Mouse (Mus musculus): ENCODE measurements around the gene Rab8b. TPM values are rescaled to one million over a fixed set of nuclear protein-coding genes. Genes with fewer than 3 reads are reported as not detected.
A peak's percentile ranks its signal among the peaks of the same experiment; 100 is the strongest.

Rab8b gene
- polyA plus RNA-seq, 1 experiment from 2014 or later, result 29.2 TPM

DNA sequence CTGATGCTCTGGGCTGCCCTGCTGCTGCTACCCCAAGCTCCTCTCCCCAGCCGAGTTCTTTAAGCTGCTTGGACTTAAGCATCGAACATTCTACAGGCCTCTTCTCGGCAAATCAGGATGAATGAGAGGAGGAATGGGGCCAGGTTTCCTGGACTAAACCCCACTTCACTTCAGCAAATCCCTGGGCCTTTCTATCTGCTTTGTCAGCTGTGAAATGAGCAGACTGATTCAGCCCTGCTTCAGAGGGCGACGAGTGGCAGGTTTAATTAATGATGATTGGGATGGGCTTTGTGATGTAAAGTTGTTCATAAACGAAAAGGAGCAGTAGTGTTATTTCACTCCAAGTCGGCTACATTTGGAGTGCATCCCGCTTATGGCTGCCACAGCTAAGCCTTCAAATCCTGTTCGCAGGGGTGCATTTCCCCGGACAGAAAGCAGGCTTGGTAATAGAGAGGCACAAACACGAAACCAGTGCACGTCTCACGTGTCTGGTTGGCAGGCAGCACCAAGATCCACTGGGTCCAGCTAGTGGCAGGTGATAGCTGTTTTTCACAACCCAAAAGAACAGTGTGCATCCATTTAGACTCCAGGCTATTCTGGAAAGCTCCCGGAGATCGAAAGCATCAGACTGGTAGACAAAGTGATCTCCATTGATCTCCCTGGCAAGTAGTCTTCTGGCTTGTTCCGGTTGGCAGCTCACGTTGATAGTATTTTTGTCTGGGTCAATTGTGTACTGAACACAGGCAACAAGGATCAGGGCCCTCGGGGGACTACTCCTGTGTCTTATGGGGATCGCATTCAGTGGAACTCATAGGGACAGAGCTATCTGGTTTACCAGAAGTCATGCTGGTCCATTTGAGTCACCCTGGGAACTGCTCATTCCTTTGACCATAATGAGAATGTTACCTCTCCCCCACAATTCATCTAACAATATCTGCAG lies 14.7 kb upstream of the Rab8b start:
- Histone ChIP-seq H3K9ac (no peak overlapping the region), H3K27ac (replicated peaks) (no peak overlapping the region), H3K9me3 (replicated peaks) (no peaks in the 10 kb centered on the region), H3K4me2 (no peak overlapping the region), H3K4me3 (replicated peaks) (no peak overlapping the region), H3K27me3 (no peaks in the 10 kb centered on the region), H3K36me3 (replicated peaks) (no peaks in the 10 kb centered on the region), H3K4me1 (replicated peaks) (no peaks in the 10 kb centered on the region)
- ATAC-seq (ENCODE audit: insufficient read depth), result no peak
- 74% methylated on average over 19 of the region's 19 CpGs for WGBS (ENCODE audit: insufficient replicate concordance)

DNA sequence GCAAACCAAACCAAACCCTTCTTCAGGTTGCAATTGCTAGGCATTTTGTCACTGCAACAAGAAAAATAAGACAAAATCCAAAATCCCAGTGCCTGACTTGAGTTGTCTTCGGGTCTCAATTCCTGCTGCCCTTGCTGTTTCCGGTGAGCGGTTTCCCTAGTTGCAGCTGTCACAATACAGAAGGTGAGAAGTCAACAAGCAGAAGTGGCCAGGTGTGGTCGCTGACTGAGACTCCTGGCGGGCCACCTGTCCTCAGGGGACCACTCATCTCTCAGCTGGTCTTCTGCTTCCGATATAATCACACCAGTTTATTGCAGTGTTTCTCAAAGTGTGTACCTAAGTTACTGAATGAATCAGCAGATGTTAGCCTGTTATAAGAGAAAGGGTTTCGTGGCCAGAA lies 10.9 kb upstream of the Rab8b start:
- no peaks in the 10 kb centered on the region for H3K27me3 ChIP-seq
- no peak overlapping the region for H3K9ac ChIP-seq
- no peak overlapping the region for H3K4me2 ChIP-seq
- WGBS (ENCODE audit: insufficient replicate concordance), result 61% methylated on average over 7 of the region's 7 CpGs
- no peak overlapping the region for H3K27ac ChIP-seq (replicated peaks)
- ATAC-seq (ENCODE audit: insufficient read depth), result no peak
- H3K4me1 ChIP-seq (replicated peaks), result no peaks in the 10 kb centered on the region
- no peaks in the 10 kb centered on the region for H3K9me3 ChIP-seq (replicated peaks)
- H3K36me3 ChIP-seq (replicated peaks), result no peaks in the 10 kb centered on the region
- H3K4me3 ChIP-seq (replicated peaks), result no peak overlapping the region

GRCm38 (mm10) chr9:66927696-66928402 lies 8.4 kb upstream of the Rab8b start:
- H3K27ac ChIP-seq (replicated peaks), result no peak overlapping the region
- H3K27me3 ChIP-seq, result no peaks in the 10 kb centered on the region
- no peaks in the 10 kb centered on the region for H3K4me1 ChIP-seq (replicated peaks)
- H3K4me2 ChIP-seq, result no peak overlapping the region
- H3K4me3 ChIP-seq (replicated peaks), result no peak overlapping the region
- 78% methylated on average over 8 of the region's 8 CpGs for WGBS (ENCODE audit: insufficient replicate concordance)
- no peaks in the 10 kb centered on the region for H3K9me3 ChIP-seq (replicated peaks)
- no peak overlapping the region for H3K9ac ChIP-seq
- ATAC-seq (ENCODE audit: insufficient read depth), result no peak
- H3K36me3 ChIP-seq (replicated peaks), result no peaks in the 10 kb centered on the region

DNA sequence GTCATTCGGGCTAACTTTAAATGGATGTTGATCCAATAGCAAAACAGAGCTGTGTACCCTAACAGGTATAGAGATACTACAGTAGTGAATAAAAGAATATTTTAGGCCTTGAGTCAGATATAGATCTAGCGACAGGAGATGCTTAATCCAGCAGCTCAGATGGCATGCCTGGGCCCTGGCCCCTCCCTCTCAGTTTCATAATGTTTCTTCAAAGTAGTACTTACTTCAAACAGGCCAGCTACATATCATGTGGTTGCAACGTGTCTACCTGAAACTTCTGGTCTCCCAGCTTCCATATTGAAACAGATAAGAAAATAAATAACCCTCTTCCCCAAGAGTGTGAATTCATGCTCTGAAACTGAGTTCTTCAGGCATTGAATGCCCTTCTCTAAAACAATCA lies 6.4 kb upstream of the Rab8b start:
- Histone ChIP-seq H3K9me3 (replicated peaks) (no peaks in the 10 kb centered on the region), H3K27ac (replicated peaks) (no peak overlapping the region), H3K4me1 (replicated peaks) (peaks cover 8% of the 10 kb centered on the region), H3K4me2 (no peak overlapping the region), H3K9ac (no peak overlapping the region), H3K27me3 (no peaks in the 10 kb centered on the region), H3K4me3 (replicated peaks) (no peak overlapping the region), H3K36me3 (replicated peaks) (no peaks in the 10 kb centered on the region)
- no peak for ATAC-seq (ENCODE audit: insufficient read depth)
- WGBS (ENCODE audit: insufficient replicate concordance), result 54% methylated on average over 3 of the region's 3 CpGs

DNA sequence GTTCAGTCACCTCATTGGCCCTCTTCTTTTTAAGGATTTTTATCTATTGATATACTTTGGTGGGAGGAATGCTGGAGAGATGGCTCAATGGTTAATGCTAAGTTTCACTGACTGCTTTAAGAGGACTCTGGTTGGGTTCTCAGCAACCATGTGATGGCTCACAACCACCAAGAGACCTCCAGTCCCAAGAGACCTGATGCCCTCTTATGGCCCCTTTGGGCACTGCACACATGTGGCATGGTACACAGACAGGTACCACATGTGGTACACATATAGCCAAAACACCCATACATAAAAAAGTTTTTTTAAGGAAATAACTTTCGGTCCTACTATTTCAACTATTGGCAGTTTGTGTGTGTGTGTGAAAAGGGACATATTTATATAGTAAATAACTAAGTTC lies 2.6 kb upstream of the Rab8b start:
- 86% methylated on average over 1 of the region's 1 CpGs for WGBS (ENCODE audit: insufficient replicate concordance)
- Histone ChIP-seq H3K9me3 (replicated peaks) (no peaks in the 10 kb centered on the region), H3K36me3 (replicated peaks) (peaks cover 3% of the 10 kb centered on the region; the same call in 1 of the 2 replicates), H3K27ac (replicated peaks) (no peak overlapping the region), H3K4me3 (replicated peaks) (no peak overlapping the region), H3K4me2 (no peak overlapping the region), H3K27me3 (no peaks in the 10 kb centered on the region), H3K9ac (no peak overlapping the region), H3K4me1 (replicated peaks) (peaks cover 28% of the 10 kb centered on the region)
- no peak for ATAC-seq (ENCODE audit: insufficient read depth)

DNA sequence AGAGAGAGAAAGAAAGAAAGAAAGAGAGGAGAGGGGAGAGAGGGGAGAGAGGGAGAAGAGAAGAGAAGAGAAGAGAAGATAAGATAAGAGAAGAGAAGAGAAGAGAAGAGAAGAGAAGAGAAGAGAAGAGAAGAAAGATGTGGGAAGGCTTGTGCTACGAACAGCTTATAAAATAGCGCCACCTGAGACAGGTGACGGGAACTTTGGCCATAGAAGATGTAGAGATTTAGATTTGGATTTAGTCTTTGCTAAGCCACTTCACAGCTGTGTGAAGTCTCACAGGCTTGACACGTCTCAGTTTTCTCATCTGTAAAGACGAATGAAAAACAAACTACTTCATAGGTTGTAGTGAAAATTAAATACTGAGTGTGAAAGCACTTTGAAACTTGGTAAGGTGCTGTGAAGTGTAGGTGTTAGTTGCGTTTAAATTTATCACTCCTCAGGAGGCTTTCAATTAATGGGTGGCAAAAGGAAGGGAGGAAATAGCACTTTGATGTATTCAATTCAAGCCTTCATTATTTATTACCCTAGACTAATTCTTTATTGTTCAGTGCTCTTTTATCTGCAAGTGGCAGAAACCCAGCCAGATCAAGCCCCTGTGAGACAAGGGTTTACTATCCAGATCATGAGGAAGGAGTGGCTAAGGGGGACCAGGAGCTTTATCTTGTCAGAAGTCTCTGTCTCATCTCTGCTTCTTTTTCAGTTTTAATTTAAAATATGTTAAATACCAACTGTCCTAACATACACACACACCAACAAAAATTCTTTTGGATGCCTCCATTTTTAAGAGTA lies 1.2 kb upstream of the Rab8b start:
- WGBS (ENCODE audit: insufficient replicate concordance), result 11% methylated on average over 6 of the region's 6 CpGs
- Histone ChIP-seq H3K36me3 (replicated peaks) (peaks cover 4% of the 10 kb centered on the region; the same call in 1 of the 2 replicates), H3K27ac (replicated peaks) (no peak overlapping the region), H3K4me2 (peak overlapping the region; percentile 92), H3K27me3 (no peaks in the 10 kb centered on the region), H3K4me1 (replicated peaks) (peaks cover 40% of the 10 kb centered on the region), H3K9ac (no peak overlapping the region), H3K4me3 (replicated peaks) (peak overlapping the region; percentile 92; the same call in 1 of the 2 replicates), H3K9me3 (replicated peaks) (no peaks in the 10 kb centered on the region)
- no peak for ATAC-seq (ENCODE audit: insufficient read depth)

GRCm38 (mm10) chr9:66919981-66920380 lies 494 bp upstream of the Rab8b start:
- H3K27me3 ChIP-seq, result no peaks in the 10 kb centered on the region
- H3K4me1 ChIP-seq (replicated peaks), result peaks cover 46% of the 10 kb centered on the region
- no peak for ATAC-seq (ENCODE audit: insufficient read depth)
- peak overlapping the region; percentile 35; the same call in 1 of the 2 replicates for H3K9ac ChIP-seq
- under 1% methylated on average over 14 of the region's 14 CpGs for WGBS (ENCODE audit: insufficient replicate concordance)
- peaks cover 4% of the 10 kb centered on the region; the same call in 1 of the 2 replicates for H3K36me3 ChIP-seq (replicated peaks)
- peak overlapping the region; percentile 92 for H3K4me2 ChIP-seq
- H3K27ac ChIP-seq (replicated peaks), result peak overlapping the region; percentile 51
- H3K4me3 ChIP-seq (replicated peaks), result peak overlapping the region; percentile 92
- no peaks in the 10 kb centered on the region for H3K9me3 ChIP-seq (replicated peaks)

GRCm38 (mm10) chr9:66918672-66919330 lies 686 bp downstream of the Rab8b start:
- H3K4me3 ChIP-seq (replicated peaks), result peak overlapping the region; percentile 92
- peaks cover 58% of the 10 kb centered on the region for H3K4me1 ChIP-seq (replicated peaks)
- under 1% methylated on average over 27 of the region's 27 CpGs for WGBS (ENCODE audit: insufficient replicate concordance)
- H3K27me3 ChIP-seq, result no peaks in the 10 kb centered on the region
- ATAC-seq (ENCODE audit: insufficient read depth), result no peak
- peak overlapping the region; percentile 97 for H3K27ac ChIP-seq (replicated peaks)
- peaks cover 6% of the 10 kb centered on the region; the same call in 1 of the 2 replicates for H3K36me3 ChIP-seq (replicated peaks)
- peak overlapping the region; percentile 92 for H3K4me2 ChIP-seq
- H3K9ac ChIP-seq, result peak overlapping the region; percentile 93
- H3K9me3 ChIP-seq (replicated peaks), result no peaks in the 10 kb centered on the region

DNA sequence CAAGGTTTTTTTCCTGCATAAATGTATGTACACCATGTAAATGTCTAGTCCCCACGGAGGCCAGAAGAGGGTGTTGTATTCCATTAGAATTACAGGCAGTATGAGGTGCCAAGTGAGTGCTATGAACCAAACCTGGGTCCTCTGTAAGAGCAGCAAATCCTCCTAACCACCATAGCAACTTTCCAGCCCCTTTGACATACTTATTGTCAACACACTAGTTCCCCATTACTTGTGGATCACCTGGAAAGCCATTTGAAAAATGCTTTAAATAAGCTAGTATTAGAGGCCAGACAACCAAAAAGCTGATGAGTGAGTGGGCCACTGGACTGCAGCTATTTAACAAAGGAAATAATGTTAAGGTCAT lies 1.6 kb downstream of the Rab8b start:
- peaks cover 13% of the 10 kb centered on the region; the same call in 1 of the 2 replicates for H3K36me3 ChIP-seq (replicated peaks)
- ATAC-seq (ENCODE audit: insufficient read depth), result no peak
- peak overlapping the region; percentile 92 for H3K4me3 ChIP-seq (replicated peaks)
- H3K27ac ChIP-seq (replicated peaks), result peak overlapping the region; percentile 97
- H3K4me2 ChIP-seq, result peak overlapping the region; percentile 92
- H3K9me3 ChIP-seq (replicated peaks), result no peaks in the 10 kb centered on the region
- H3K4me1 ChIP-seq (replicated peaks), result peaks cover 67% of the 10 kb centered on the region
- H3K9ac ChIP-seq, result peak overlapping the region; percentile 93; the same call in 1 of the 2 replicates
- 58% methylated on average over 1 of the region's 1 CpGs for WGBS (ENCODE audit: insufficient replicate concordance)
- H3K27me3 ChIP-seq, result no peaks in the 10 kb centered on the region

DNA sequence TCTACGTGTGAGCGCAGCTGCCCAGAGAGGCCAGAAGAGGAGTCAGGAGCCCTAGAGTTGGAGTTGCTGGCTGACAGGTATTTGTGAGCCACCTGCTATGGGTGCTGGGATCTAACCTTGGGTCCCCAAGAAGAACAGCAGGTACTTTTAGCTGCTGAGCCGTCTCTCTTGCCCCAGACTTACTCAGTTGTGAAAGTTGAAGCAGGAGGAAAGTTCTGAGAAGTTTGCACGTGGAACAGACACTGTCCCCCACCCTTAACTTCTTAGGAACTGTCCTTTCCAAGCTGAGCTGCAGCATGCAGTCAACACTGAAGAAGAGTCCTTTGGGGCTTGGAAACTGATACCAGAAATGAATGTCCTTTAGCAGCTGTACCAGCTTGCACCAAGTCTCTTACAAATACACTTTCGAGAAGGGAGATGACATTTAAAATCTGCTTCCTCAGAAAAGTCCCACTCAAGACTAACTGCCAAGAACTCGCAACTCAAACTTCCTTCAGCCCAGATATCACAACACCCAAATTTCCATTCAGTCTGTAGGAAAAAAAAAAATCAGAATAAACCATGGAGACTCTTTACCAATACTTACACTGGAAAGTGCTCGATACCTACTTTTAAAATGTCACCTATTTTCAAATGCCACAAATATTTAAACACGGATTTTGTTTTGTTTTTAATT lies 2.1 kb downstream of the Rab8b start:
- H3K4me2 ChIP-seq, result peak overlapping the region; percentile 92
- peaks cover 72% of the 10 kb centered on the region for H3K4me1 ChIP-seq (replicated peaks)
- peaks cover 17% of the 10 kb centered on the region; the same call in 1 of the 2 replicates for H3K36me3 ChIP-seq (replicated peaks)
- no peaks in the 10 kb centered on the region for H3K9me3 ChIP-seq (replicated peaks)
- H3K9ac ChIP-seq, result peak overlapping the region; percentile 93
- no peaks in the 10 kb centered on the region for H3K27me3 ChIP-seq
- peak overlapping the region; percentile 92 for H3K4me3 ChIP-seq (replicated peaks)
- peak overlapping the region; percentile 97 for H3K27ac ChIP-seq (replicated peaks)
- ATAC-seq (ENCODE audit: insufficient read depth), result no peak
- WGBS (ENCODE audit: insufficient replicate concordance), result 56% methylated on average over 8 of the region's 8 CpGs
